Mouse (Mus musculus): ENCODE results near the gene Bahcc1.

DNA sequence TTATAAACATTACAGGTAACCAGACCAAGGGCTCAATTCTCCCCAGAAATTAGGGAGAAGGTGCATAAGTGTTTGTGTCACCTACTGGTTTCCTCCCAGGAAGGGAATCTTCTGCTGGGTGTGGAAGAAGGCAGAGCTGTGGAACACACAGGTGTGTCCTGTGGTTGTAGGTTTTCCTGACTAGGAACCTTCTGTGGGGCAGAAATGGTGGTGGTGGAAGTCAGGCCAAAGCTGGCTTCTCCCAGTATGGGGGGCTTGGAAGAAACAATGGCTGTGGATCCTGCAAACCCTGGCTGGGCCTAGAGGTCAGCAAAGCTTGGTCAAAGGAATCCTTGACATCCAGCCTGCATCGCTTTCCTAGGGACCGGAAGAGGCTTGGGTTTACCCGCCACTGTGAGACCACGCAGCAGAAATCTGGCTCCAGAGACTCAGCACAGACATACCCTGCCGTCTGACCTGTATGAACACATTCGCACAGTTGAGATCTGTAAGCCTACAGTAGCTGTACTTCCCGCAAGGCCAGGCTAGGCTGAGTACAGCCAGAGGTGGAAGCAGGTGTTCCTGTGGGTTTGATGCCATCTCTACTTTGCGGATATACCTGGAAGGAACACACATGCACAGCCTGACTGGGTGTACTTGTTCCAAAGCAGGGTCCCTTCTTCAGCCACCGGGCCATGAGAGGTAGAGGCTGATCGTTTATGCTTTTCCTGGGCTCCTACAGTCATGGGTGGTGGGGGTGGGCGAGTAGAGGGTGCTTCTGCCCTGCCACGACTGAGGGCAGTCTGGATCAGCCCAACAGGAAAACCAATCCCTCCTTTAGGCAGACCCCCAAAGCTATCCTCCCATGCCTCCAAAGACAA is 6.1 kb upstream of the Bahcc1 start:
- TF ChIP-seq CTCF (IDR thresholded peaks at IDR 0.05; ENCODE audit: insufficient read depth, low read length) (no peak), POLR2A (IDR thresholded peaks at IDR 0.05; ENCODE audit: borderline replicate concordance, extremely low read depth, low read depth, low read length) (no peak)
